Mouse (Mus musculus) stomach, postnatal 0 days (tissue): ENCODE measurements at regions not wholly inside any gene's neighbourhood (a gene's known extent, or its start where the extent isn't known, plus 50 kb on each side); places are given as distances from the start of the nearest gene placed in this dataset.

ENCODE experiments used
- CTCF ChIP-seq: IDR thresholded peaks from 2 replicates; pipeline ENCODE4 v1.5.1; 2016; ENCODE audit warnings: antibody characterized with exemption, low read depth, mild to moderate bottlenecking, moderate library complexity
- EP300 ChIP-seq: optimal IDR thresholded peaks from 2 replicates; pipeline ENCODE3; 2016; ENCODE audit warnings: antibody characterized with exemption

DNA sequence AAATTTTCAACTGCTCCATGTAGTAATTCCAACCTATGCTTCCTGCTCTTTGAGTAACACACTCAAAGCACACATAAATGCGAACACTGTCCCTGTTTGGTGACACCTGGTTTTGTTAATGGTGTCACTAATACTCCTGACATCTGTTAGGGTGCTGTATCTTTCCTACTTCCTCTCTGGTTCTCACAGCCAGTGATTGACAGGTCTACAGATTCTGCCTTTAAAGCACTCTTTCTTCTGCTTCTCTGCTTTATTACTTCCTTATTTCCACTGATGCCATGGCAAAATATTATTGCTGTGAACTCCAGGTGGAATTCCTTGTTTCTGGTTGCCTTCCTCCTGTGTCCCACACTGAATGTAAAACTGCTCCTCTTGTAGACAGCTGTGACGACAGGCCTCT is 63.5 kb upstream of the Pam start:
- TF ChIP-seq EP300: no peak
- no peak for TF ChIP-seq CTCF
